ENCODE assay signal across 35 mouse cellular contexts in genomic region chr8:79624416-79624815, GRCm38 (mm10).
"Had no signal": no experiment of that assay in that cellular context is flagged by ENCODE, and none has a peak within 500 bp of the region (broad histone marks: within the 10 kb centered on the region; RNA-seq: fewer than 3 reads in every experiment).

No protein-coding gene starts in this region.

- ATAC-seq: hindbrain, embryonic 16.5 days; hindbrain, postnatal 0 days; inflammation-experienced regulatory T-cells, adult 6 months; intestine, embryonic 15.5 days; intestine, embryonic 16.5 days; intestine, postnatal 0 days had no signal

- H3K36me3 ChIP-seq: heart, embryonic 10.5 days; heart, embryonic 12.5 days; heart, embryonic 13.5 days; heart, embryonic 15.5 days; hindbrain, embryonic 10.5 days; hindbrain, embryonic 12.5 days; hindbrain, embryonic 13.5 days; hindbrain, embryonic 15.5 days; intestine, embryonic 15.5 days; kidney, embryonic 15.5 days had no signal

- H3K27ac ChIP-seq: heart, embryonic 10.5 days; heart, embryonic 13.5 days; heart, embryonic 15.5 days; hindbrain, embryonic 10.5 days; hindbrain, embryonic 12.5 days; hindbrain, embryonic 13.5 days; hindbrain, embryonic 14.5 days; hindbrain, embryonic 15.5 days; hindbrain, postnatal 0 days; intestine, embryonic 15.5 days; kidney, embryonic 15.5 days; kidney, postnatal 0 days; layer of hippocampus, adult 2 months; left cerebral cortex, adult 2 months had no signal

- H3K27me3 ChIP-seq: heart, embryonic 12.5 days; heart, embryonic 13.5 days; heart, embryonic 15.5 days; hindbrain, embryonic 12.5 days; hindbrain, embryonic 13.5 days; hindbrain, embryonic 15.5 days; intestine, embryonic 15.5 days; kidney, embryonic 15.5 days had no signal

- DNase-seq: heart, postnatal 10 days; heart, postnatal 14 days; heart, postnatal 36 days; heart, postnatal 4 days; kidney, adult 11 months; kidney, adult 18-20 months; kidney, adult 2 months; kidney, adult 8-10 months; kidney, adult 9 months; kidney, postnatal 10 days; kidney, postnatal 14 days; kidney, postnatal 25 days; kidney, postnatal 36 days; kidney, postnatal 4 days; layer of hippocampus, adult 9-11 months had no signal

- H3K4me3 ChIP-seq: heart, embryonic 10.5 days; heart, embryonic 12.5 days; heart, embryonic 13.5 days; heart, embryonic 15.5 days; hindbrain, embryonic 10.5 days; hindbrain, embryonic 12.5 days; hindbrain, embryonic 13.5 days; hindbrain, embryonic 15.5 days; intestine, embryonic 15.5 days; kidney, embryonic 15.5 days; layer of hippocampus, adult 2 months; left cerebral cortex, adult 2 months had no signal

- H3K4me2 ChIP-seq: heart, embryonic 11.5 days; heart, embryonic 12.5 days; heart, embryonic 13.5 days; heart, embryonic 15.5 days; hindbrain, embryonic 12.5 days; hindbrain, embryonic 13.5 days; hindbrain, embryonic 14.5 days; hindbrain, embryonic 15.5 days; intestine, embryonic 15.5 days; kidney, embryonic 15.5 days had no signal

- H3K9ac ChIP-seq: heart, embryonic 12.5 days; heart, embryonic 13.5 days; heart, embryonic 15.5 days; hindbrain, embryonic 12.5 days; hindbrain, embryonic 13.5 days; hindbrain, embryonic 14.5 days; hindbrain, embryonic 15.5 days; intestine, embryonic 15.5 days; kidney, embryonic 15.5 days had no signal

- H3K9me3 ChIP-seq: heart, embryonic 10.5 days; heart, embryonic 12.5 days; heart, embryonic 13.5 days; heart, embryonic 15.5 days; hindbrain, embryonic 10.5 days; hindbrain, embryonic 12.5 days; hindbrain, embryonic 13.5 days; hindbrain, embryonic 15.5 days; intestine, embryonic 15.5 days; kidney, embryonic 15.5 days had no signal
